Mouse (Mus musculus) CD4-positive helper T cell, adult 2 months (primary cell): ENCODE measurements at regions not wholly inside any gene's neighbourhood (a gene's known extent, or its start where the extent isn't known, plus 50 kb on each side); places are given as distances from the start of the nearest gene placed in this dataset.
A peak's percentile ranks its signal among the peaks of the same experiment; 100 is the strongest.

ENCODE experiments used
- DNase-seq: peaks from one replicate; pipeline ENCODE4 v3.0.0-alpha.2; 2012; ENCODE audit warnings: low read depth, missing footprints, low spot score

- DNase-seq = no peak
These were observed 238.6 kb upstream of the Jmjd1c start for GRCm38 (mm10) chr10:66857330-66857729.

GRCm38 (mm10) chr10:66861421-66861820 is 234.5 kb upstream of the Jmjd1c start:
- DNase-seq = no peak

- peak; percentile 88 for DNase-seq
These were observed 231.6 kb upstream of the Jmjd1c start for GRCm38 (mm10) chr10:66864161-66864862.

GRCm38 (mm10) chr10:66865010-66865582 is 230.8 kb upstream of the Jmjd1c start:
- DNase-seq = peak; percentile 54

GRCm38 (mm10) chr10:66871133-66871664 is 224.7 kb upstream of the Jmjd1c start:
- DNase-seq = no peak

- no peak for DNase-seq
These were observed 224.3 kb upstream of the Jmjd1c start for GRCm38 (mm10) chr10:66871673-66872072.

GRCm38 (mm10) chr10:66873468-66873867 is 222.5 kb upstream of the Jmjd1c start:
- DNase-seq = no peak

- DNase-seq = no peak
These were observed 216.9 kb upstream of the Jmjd1c start for GRCm38 (mm10) chr10:66879071-66879470.

- DNase-seq = no peak
These were observed 213.1 kb upstream of the Jmjd1c start for GRCm38 (mm10) chr10:66882825-66883224.

- no peak for DNase-seq
These were observed 210.3 kb upstream of the Jmjd1c start for GRCm38 (mm10) chr10:66885575-66885974.

GRCm38 (mm10) chr10:66889786-66890555 is 206.0 kb upstream of the Jmjd1c start:
- no peak for DNase-seq

- DNase-seq = no peak
These were observed 204.1 kb upstream of the Jmjd1c start for GRCm38 (mm10) chr10:66891811-66892210.

- no peak for DNase-seq
These were observed 202.1 kb upstream of the Jmjd1c start for GRCm38 (mm10) chr10:66893836-66894235.

- no peak for DNase-seq
These were observed 199.0 kb upstream of the Jmjd1c start for GRCm38 (mm10) chr10:66896698-66897622.

GRCm38 (mm10) chr10:66899724-66900123 is 196.2 kb upstream of the Jmjd1c start:
- no peak for DNase-seq

GRCm38 (mm10) chr10:66900781-66901180 is 195.1 kb upstream of the Jmjd1c start:
- DNase-seq = no peak

GRCm38 (mm10) chr10:66901873-66902272 is 194.1 kb upstream of the Jmjd1c start:
- no peak for DNase-seq

- DNase-seq = no peak
These were observed 191.2 kb upstream of the Jmjd1c start for GRCm38 (mm10) chr10:66904552-66905367.

GRCm38 (mm10) chr10:66907842-66908241 is 188.1 kb upstream of the Jmjd1c start:
- no peak for DNase-seq

GRCm38 (mm10) chr10:66909204-66909889 is 186.6 kb upstream of the Jmjd1c start:
- DNase-seq = peak; percentile 79
